Mouse (Mus musculus): ENCODE measurements around the gene Ube2q2.
A peak's percentile ranks its signal among the peaks of the same experiment; 100 is the strongest.
"Not testable (repeated sequence)": the region's sequence is repeated elsewhere in the genome, so short reads cannot be mapped to it uniquely, and the experiment has no call there.

Ube2q2 gene

GRCm38 (mm10) chr9:55148854-55149498, at the start of gene Ube2q2:
TSS of gene Ube2q2 (plus strand) at chr9:55148854.
- peak; percentile 54 to 67 for DNase-seq

GRCm38 (mm10) chr9:55101117-55101516, 47.5 kb upstream of the Ube2q2 start:
- no peak for DNase-seq

GRCm38 (mm10) chr9:55102186-55102835, 46.3 kb upstream of the Ube2q2 start:
- DNase-seq: peak; percentile 9 to 26

- DNase-seq: no peak
These were observed 45.6 kb upstream of the Ube2q2 start for GRCm38 (mm10) chr9:55102931-55103630.

- DNase-seq: peak; percentile 65 to 72
These were observed 38.4 kb upstream of the Ube2q2 start for GRCm38 (mm10) chr9:55110059-55110834.

- not testable (repeated sequence) for DNase-seq
These were observed 37.8 kb upstream of the Ube2q2 start for GRCm38 (mm10) chr9:55110835-55111217.

DNA sequence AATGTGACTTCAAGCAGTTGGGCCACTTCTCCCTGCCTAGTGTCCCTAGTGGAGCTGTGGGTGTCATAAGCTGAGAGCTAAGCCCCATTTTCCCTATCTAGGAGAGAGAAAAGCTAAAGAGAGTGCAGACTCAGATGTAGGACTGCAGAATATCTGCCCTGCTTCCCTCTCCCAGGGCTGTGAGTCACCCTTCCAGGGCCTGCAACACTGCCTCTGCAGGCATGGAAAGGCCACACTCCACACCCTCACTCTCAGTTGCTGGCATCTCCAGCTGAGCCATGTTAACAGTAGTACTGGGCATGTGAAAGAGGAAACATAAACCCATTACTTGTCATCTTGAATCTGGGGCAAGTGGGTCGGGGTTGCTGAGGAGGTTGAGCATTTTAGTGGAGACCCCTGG, 33.9 kb upstream of the Ube2q2 start:
- no peak for DNase-seq

- DNase-seq: no peak
These were observed 31.2 kb upstream of the Ube2q2 start for GRCm38 (mm10) chr9:55117293-55118055.

GRCm38 (mm10) chr9:55122586-55122985, 26.1 kb upstream of the Ube2q2 start:
- DNase-seq: no peak

- no peak for DNase-seq
These were observed 22.9 kb upstream of the Ube2q2 start for GRCm38 (mm10) chr9:55125735-55126134.

DNA sequence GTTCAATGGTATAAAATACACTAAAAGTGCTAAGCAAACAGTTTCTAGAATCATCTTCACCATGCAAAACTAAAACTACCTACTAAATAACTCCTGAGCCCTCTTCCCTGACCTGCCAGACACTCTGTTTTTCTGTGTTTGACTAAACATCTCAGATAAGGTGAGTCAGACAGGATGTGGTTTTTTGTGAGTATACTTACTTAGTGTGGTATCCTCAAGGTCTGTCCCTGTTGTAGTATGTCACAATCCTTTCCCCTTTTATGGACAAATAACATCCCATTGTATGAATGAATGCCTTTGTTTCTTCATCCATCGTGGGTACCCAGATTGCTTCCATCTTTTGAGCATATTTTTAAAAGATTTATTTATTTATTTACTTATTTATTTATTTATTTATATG, 22.4 kb upstream of the Ube2q2 start:
- no peak for DNase-seq

DNA sequence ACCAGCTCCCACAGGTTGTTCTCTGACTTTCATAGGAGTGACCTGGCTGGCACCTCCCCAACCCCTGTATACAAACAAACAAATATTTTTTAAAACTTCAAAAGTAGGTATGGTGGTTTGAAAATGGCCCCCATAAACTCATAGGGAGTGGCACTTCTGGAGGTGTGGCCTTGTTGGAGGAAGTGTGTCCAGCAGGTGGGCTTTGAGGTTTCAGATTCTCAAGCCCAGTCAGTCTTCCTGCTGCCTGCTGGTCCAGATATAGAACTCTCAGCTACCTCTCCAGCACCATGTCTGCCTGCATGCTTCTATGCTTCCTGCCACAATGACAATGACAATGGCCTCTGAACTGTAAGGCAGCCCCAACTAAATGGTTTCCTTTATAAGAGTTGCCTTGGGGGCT, 16.8 kb upstream of the Ube2q2 start:
- no peak for DNase-seq

- no peak for DNase-seq
These were observed 12.1 kb upstream of the Ube2q2 start for GRCm38 (mm10) chr9:55136576-55136975.

DNA sequence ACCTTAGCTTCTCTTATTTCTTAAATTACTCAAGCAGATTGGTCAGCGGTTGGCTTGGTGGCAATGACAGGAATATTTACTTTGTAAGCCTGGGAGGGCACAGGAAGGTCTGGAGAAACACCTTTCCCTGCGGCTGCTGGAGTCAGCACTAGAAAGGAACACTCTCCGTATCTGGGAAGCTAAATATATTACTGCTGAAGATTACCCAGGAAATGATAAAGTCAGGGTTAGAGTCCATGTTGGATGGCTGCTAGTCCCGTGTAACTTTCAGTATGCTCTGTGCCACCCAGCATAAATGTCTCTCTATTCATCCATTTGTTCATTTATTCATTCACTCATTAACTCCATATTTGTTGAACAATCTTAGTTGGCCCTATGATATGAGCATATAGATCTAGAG, 11.5 kb upstream of the Ube2q2 start:
- no peak for DNase-seq

DNA sequence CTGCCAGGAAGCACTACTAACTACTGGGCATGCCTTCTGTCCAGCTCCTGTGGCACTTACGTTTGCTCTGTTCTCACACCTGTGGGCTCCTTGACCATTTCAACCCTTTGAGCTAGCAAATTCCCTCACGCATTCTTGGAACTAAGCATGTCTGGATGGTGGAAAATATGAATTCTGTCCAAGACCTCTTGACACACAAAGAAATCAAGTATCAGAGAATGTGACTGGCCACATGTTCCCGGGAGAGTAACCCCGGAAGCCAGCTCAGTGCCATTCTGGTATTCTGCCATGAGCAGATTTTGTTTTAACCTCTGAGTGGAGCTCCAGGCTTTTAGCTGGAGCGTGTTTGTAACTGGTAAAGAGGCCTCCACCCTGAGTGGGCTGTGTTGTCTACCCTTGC, 8.7 kb upstream of the Ube2q2 start:
- no peak for DNase-seq

DNA sequence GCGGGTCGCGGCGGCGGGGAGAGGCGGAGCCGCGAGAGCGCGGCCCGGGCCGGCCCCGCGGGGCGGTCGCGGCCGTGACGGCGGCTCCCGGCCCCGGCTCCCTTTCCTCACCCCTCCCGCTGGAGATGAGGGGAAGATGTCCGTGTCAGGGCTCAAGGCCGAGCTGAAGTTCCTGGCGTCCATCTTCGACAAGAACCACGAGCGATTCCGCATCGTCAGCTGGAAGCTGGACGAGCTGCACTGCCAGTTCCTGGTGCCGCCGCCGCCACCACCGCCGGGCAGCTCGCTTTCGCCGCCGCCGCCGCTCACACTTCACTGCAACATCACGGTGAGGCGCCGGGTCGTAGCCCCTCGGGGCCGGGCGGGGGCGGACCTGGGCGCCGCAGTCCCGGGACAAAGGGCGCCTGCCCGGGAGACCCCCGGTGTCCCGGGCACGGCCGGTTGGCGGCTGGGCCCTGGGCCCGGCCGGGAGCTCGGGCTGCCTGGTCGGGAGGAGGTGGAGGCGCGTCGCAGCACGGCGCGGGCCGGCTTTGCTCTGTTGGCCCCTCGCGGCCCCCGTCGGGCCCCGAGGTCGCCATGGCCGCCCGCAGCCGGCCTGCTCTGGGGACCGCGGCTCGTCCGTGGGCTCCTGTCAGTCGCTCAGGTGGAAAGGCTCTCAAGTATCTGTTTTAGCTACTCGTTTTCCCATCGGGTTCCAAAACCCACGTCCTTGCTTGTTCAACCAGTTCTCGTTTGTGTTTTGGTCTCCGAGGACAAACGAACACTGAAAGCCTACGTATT, 1.0 kb downstream of the Ube2q2 start:
- peak; percentile 28 to 39 for DNase-seq

GRCm38 (mm10) chr9:55150279-55150726, 1.6 kb downstream of the Ube2q2 start:
- peak in 1 of 2 experiments; percentile 15 for DNase-seq

- no peak for DNase-seq
These were observed 2.4 kb downstream of the Ube2q2 start for GRCm38 (mm10) chr9:55151096-55151495.

DNA sequence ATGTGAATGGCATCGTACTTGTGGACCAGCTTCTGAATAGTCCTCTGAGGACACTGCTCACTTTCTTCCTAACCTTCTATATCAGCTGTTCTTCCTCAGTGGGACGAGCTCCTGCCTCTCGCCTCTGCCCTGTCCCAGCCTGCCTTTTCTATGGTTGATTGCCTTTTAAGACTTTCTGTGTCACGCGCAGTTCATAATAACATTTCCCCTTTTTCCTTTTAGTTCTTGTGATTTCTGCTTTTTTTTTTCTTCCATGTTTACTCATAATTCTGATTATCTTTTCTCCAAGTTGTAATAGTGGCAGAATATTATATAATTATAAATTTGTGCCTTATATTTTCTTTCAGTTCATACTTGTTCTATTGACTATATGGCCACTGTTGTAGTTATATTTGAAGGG, 4.3 kb downstream of the Ube2q2 start:
- DNase-seq: no peak

- no peak for DNase-seq
These were observed 22.2 kb downstream of the Ube2q2 start for GRCm38 (mm10) chr9:55170655-55171412.

- no peak for DNase-seq
These were observed 23.6 kb downstream of the Ube2q2 start for GRCm38 (mm10) chr9:55172195-55172685.

Data from thymus, adult 18-20 months (tissue).